Mouse (Mus musculus): ENCODE data around the gene Csta1. TPM values are rescaled to one million over a fixed set of nuclear protein-coding genes. Genes with fewer than 3 reads are reported as not detected.

Csta1 gene
- total and polyA plus RNA-seq, 3 experiments, result not detected

GRCm38 (mm10) chr16:36074772-36075171 is 56.3 kb downstream of the Csta1 start:
- Histone ChIP-seq H3K27me3 (ENCODE audit: control insufficient read depth in 1 of 2, insufficient read depth in 2 of 2, low read length in 2 of 2) (no peaks in the 10 kb centered on the region), H3K9ac (ENCODE audit: control insufficient read depth, low read depth, low read length, poor library complexity, severe bottlenecking) (no peak overlapping the region), H3K9me3 (replicated peaks; ENCODE audit: insufficient read depth, low read length) (no peaks in the 10 kb centered on the region), H3K27ac (ENCODE audit: control insufficient read depth, low read depth, low read length) (no peak overlapping the region), H3K4me3 (ENCODE audit: control insufficient read depth in 1 of 2, insufficient read depth in 1 of 2, low read depth in 2 of 2, low read length in 2 of 2) (no peak overlapping the region), H3K36me3 (ENCODE audit: control insufficient read depth in 1 of 2, insufficient read depth in 2 of 2, low read length in 2 of 2) (peaks cover 0 to 15% of the 10 kb centered on the region in 2 experiments), H3K79me2 (ENCODE audit: control insufficient read depth, insufficient read depth, low read length, poor library complexity) (peaks cover 40% of the 10 kb centered on the region), H3K4me1 (ENCODE audit: control insufficient read depth in 1 of 2, insufficient read depth in 2 of 2, low read length in 2 of 2) (peaks cover 0 to 6% of the 10 kb centered on the region in 2 experiments; a peak in 3 of 4 replicates)
- TF ChIP-seq BHLHE40 (IDR thresholded peaks at IDR 0.05; ENCODE audit: borderline replicate concordance, low read depth, low read length) (no peak), SMC3 (IDR thresholded peaks at IDR 0.05; ENCODE audit: low read depth, low read length) (no peak), NELFE (IDR thresholded peaks at IDR 0.05; ENCODE audit: low read depth, low read length) (no peak), NRF1 (IDR thresholded peaks at IDR 0.05; ENCODE audit: insufficient read depth, low read depth, low read length, poor library complexity, severe bottlenecking) (no peak), USF1 (IDR thresholded peaks at IDR 0.05; ENCODE audit: low read depth, low read length) (no peak), POLR2AphosphoS5 (IDR thresholded peaks at IDR 0.05; ENCODE audit: borderline replicate concordance, low read depth, low read length) (no peak), MEF2A (IDR thresholded peaks at IDR 0.05; ENCODE audit: extremely low read depth, insufficient replicate concordance, low read depth, low read length, poor library complexity, severe bottlenecking) (no peak), POLR2AphosphoS2 (IDR thresholded peaks at IDR 0.05; ENCODE audit: low read length) (no peak), GABPA (IDR thresholded peaks at IDR 0.05; ENCODE audit: low read depth, low read length) (no peak)
- no peak for DNase-seq (ENCODE audit: low read depth, low spot score)

DNA sequence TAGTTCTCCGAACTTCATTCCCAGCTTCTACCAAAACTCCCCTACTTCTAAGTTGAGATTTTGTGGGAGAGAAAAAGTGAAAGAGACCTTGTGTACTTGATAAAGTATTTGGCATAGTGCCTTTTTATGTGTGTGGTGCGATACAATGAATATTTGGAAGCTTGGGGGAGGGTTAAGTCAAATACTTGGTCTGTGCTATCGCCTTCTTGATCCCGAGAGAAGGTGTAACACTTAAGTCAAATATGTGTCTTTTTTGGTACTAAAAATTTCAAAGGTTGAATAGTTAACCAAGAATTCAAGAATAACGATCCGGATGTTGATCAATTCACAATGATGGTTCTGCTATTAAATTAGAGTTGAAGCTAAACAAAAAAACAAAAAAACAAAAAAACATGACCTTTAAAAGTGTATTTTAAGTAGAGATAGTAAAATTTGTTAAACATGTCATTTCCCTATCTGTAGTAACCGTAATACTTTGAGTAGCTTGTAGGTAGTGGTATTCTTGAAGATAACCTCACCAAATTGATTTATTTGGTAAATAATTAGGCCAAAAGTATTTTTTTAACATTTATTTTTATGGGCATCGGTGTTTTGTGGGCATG is 58.5 kb downstream of the Csta1 start:
- Histone ChIP-seq H3K4me3 (ENCODE audit: control insufficient read depth in 1 of 2, insufficient read depth in 1 of 2, low read depth in 2 of 2, low read length in 2 of 2) (peak overlapping the region; percentile 83 to 94), H3K79me2 (ENCODE audit: control insufficient read depth, insufficient read depth, low read length, poor library complexity) (peaks cover 48% of the 10 kb centered on the region), H3K36me3 (ENCODE audit: control insufficient read depth in 1 of 2, insufficient read depth in 2 of 2, low read length in 2 of 2) (peaks cover 0 to 37% of the 10 kb centered on the region in 2 experiments; a peak in 3 of 4 replicates), H3K27ac (ENCODE audit: control insufficient read depth, low read depth, low read length) (peak overlapping the region; percentile 87), H3K9ac (ENCODE audit: control insufficient read depth, low read depth, low read length, poor library complexity, severe bottlenecking) (peak overlapping the region; percentile 83), H3K4me1 (ENCODE audit: control insufficient read depth in 1 of 2, insufficient read depth in 2 of 2, low read length in 2 of 2) (peaks cover 0 to 27% of the 10 kb centered on the region in 2 experiments), H3K9me3 (replicated peaks; ENCODE audit: insufficient read depth, low read length) (no peaks in the 10 kb centered on the region), H3K27me3 (ENCODE audit: control insufficient read depth in 1 of 2, insufficient read depth in 2 of 2, low read length in 2 of 2) (no peaks in the 10 kb centered on the region)
- no peak for DNase-seq (ENCODE audit: low read depth, low spot score)
- peak; percentile 42; the same call in 1 of the 2 replicates for TF ChIP-seq GATA1 (IDR thresholded peaks at IDR 0.05; ENCODE audit: low read depth, low read length)
- TF ChIP-seq KAT2A (conservative IDR thresholded peaks at IDR 0.05; ENCODE audit: low read depth, low read length), result no peak
- 0 out of 2 replicates have a peak, but pooled peaks have one; percentile 8 for TF ChIP-seq MAZ (IDR thresholded peaks at IDR 0.05; ENCODE audit: low read depth, low read length)
- peak; percentile 3 for TF ChIP-seq SIN3A (IDR thresholded peaks at IDR 0.05; ENCODE audit: low read length)
- TF ChIP-seq ZNF384 (IDR thresholded peaks at IDR 0.05; ENCODE audit: low read depth, low read length), result no peak
- 0 out of 4 replicates have a peak, but pooled peaks of 1 of the 2 experiments have one; percentile 9 for TF ChIP-seq EP300 (IDR thresholded peaks at IDR 0.05; ENCODE audit: low read depth in 1 of 2, low read length in 2 of 2)
- peak; percentile 94 for TF ChIP-seq CHD1 (IDR thresholded peaks at IDR 0.05; ENCODE audit: low read depth, low read length)
- peak; percentile 35; the same call in 1 of the 2 replicates for TF ChIP-seq RCOR1 (IDR thresholded peaks at IDR 0.05; ENCODE audit: low read depth, low read length)
